Mouse (Mus musculus) lung, adult 2 months (tissue): ENCODE results near the gene Epas1.

Source experiments
- CTCF ChIP-seq: fragments of 200-500 bp; IDR thresholded peaks from 2 replicates; pipeline ENCODE4 v1.5.1; 2011; ENCODE audit warnings: mild to moderate bottlenecking, low read length, control low read depth; ENCODE audit not compliant: insufficient read depth
- POLR2A ChIP-seq: fragments of 200-500 bp; IDR thresholded peaks from 2 replicates; pipeline ENCODE4 v1.6.1; 2011; ENCODE audit warnings: low read depth, mild to moderate bottlenecking, control low read depth, low read length, borderline replicate concordance; ENCODE audit errors: extremely low read depth

DNA sequence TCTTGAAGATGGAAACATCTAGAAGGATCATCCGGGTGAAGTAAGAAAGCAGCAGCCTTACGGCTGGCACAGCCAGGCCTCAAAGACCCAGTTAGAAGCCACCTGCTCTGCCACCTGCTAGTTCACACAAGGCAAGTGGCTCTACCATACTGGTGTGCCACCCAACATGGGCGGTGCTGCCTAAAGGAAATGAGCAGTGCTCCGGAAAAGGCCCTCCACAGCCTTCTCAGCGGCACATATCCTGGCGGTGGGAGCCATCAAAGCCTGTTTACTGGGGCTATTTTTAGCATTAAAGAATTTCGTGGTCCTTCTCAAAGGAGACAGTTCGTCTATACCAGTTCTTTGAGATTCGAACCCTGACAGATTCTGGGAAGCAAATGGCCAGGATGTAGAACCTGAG is 48.4 kb downstream of the Epas1 start:
- TF ChIP-seq CTCF (no peak), POLR2A (no peak; the same call in 1 of the 2 replicates)
